Mouse (Mus musculus) layer of hippocampus, postnatal 25 days (tissue): ENCODE results near the gene Nhs. TPM values are rescaled to one million over a fixed set of nuclear protein-coding genes. Genes with fewer than 3 reads are reported as not detected.

Source experiments
- DNase-seq, 2 experiments: peaks; one replicate each; pipeline ENCODE4 v3.0.0; 2022; ENCODE audit warnings: mixed read lengths in 2 of 2, low spot score in 1 of 2; ENCODE audit errors: extremely low spot score in 1 of 2
- total RNA-seq, 2 experiments: library from RNA; stranded (reverse); gene quantifications; 2 replicates each; pipeline ENCODE4 v1.2.3; 2021

Nhs gene
- total RNA-seq: 1 to 10 TPM; 2.1 to 2.8 TPM

GRCm38 (mm10) chrX:162159637-162160611 is at the start of gene Nhs:
Gene Nhs (minus strand): TSS chrX:162159730.
- DNase-seq: peak; percentile 8 to 13

- DNase-seq: no peak
Observed at GRCm38 (mm10) chrX:162206350-162206884, 46.9 kb upstream of the Nhs start.

GRCm38 (mm10) chrX:162158743-162159636 is 540 bp downstream of the Nhs start:
- DNase-seq: peak in 1 of 2 experiments; percentile 4

- DNase-seq: no peak
Observed at GRCm38 (mm10) chrX:162158142-162158541, 1.4 kb downstream of the Nhs start.

- DNase-seq: no peak
Observed at GRCm38 (mm10) chrX:162137807-162138206, 21.7 kb downstream of the Nhs start.

- DNase-seq: no peak
Observed at GRCm38 (mm10) chrX:162113257-162113656, 46.3 kb downstream of the Nhs start.

- no peak for DNase-seq
Observed at GRCm38 (mm10) chrX:162102802-162103434, 56.6 kb downstream of the Nhs start.

GRCm38 (mm10) chrX:162098364-162098763 is 61.2 kb downstream of the Nhs start:
- no peak for DNase-seq

- DNase-seq: peak in 1 of 2 experiments; percentile 6
Observed at GRCm38 (mm10) chrX:162087291-162087690, 72.2 kb downstream of the Nhs start.

GRCm38 (mm10) chrX:162085897-162086200 is 73.7 kb downstream of the Nhs start:
- peak in 1 of 2 experiments; percentile 4 for DNase-seq

GRCm38 (mm10) chrX:162085062-162085896 is 74.3 kb downstream of the Nhs start:
- DNase-seq: no peak

GRCm38 (mm10) chrX:162063164-162063563 is 96.4 kb downstream of the Nhs start:
- DNase-seq: no peak

- no peak for DNase-seq
Observed at GRCm38 (mm10) chrX:162055635-162056034, 103.9 kb downstream of the Nhs start.

- DNase-seq: no peak
Observed at GRCm38 (mm10) chrX:162053566-162053965, 106.0 kb downstream of the Nhs start.

GRCm38 (mm10) chrX:162052534-162052933 is 107.0 kb downstream of the Nhs start:
- DNase-seq: no peak

- DNase-seq: no peak
Observed at GRCm38 (mm10) chrX:162049616-162050015, 109.9 kb downstream of the Nhs start.

- DNase-seq: no peak
Observed at GRCm38 (mm10) chrX:162045527-162045926, 114.0 kb downstream of the Nhs start.

GRCm38 (mm10) chrX:162044109-162044508 is 115.4 kb downstream of the Nhs start:
- no peak for DNase-seq

- peak in 1 of 2 experiments; percentile 27 for DNase-seq
Observed at GRCm38 (mm10) chrX:162025210-162025953, 134.1 kb downstream of the Nhs start.
